Comparison of ENCODE assay signal across 32 mouse cellular contexts in the genomic region with DNA sequence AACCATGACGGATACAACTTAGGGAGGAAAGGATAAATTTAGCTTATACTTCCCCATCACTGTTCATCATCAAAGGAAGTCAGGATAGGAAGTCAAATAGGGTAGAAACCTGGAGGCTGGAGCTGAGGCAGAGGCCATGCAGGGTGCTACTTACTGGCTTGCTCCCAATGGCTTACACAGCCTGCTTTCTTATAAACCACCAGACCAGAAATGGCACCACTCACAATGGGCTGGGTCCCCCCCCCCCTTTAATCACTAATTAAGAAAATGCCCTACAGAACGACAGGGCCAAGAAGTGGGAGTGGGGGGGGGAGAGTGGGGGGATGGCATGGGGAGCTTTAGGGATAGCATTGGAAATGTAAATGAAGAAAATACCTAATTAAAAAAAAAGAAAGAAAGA.
DNase-seq lines count a peak whose midpoint lies in the region; ATAC-seq lines count a peak whose summit lies in the region.
"Had no signal": no experiment of that assay in that cellular context is flagged by ENCODE, and none has a peak within 500 bp of the region (broad histone marks: within the 10 kb centered on the region; RNA-seq: fewer than 3 reads in every experiment).

No protein-coding gene starts in this region.

- H3K4me3 ChIP-seq in forebrain, embryonic 12.5 days (replicated peaks) = no peak overlapping the region
- H3K4me3 ChIP-seq in forebrain, embryonic 10.5 days = no peak overlapping the region
- H3K4me3 ChIP-seq in forebrain, embryonic 15.5 days = no peak overlapping the region
- no peak overlapping the region for H3K4me3 ChIP-seq in intestine, embryonic 16.5 days (ENCODE audit: low read length)
- no peak overlapping the region for H3K4me3 ChIP-seq in midbrain, embryonic 10.5 days
- H3K4me3 ChIP-seq: embryonic facial prominence, embryonic 10.5 days; embryonic facial prominence, embryonic 13.5 days; erythroblast, embryonic 14.5 days; gastrocnemius, adult 2 months; heart, embryonic 12.5 days; heart, embryonic 15.5 days had no signal

- peak; percentile 67; the same call in 1 of the 2 replicates for ATAC-seq in forebrain, embryonic 12.5 days (ENCODE audit: low FRiP score)
- peak; percentile 63 for ATAC-seq in forebrain, embryonic 15.5 days (replicated peaks)
- no peak for ATAC-seq in intestine, embryonic 16.5 days
- ATAC-seq: hindbrain, postnatal 0 days; inflammation-experienced regulatory T-cells, adult 6 months; intestine, postnatal 0 days; Patski had no signal

- no peaks in the 10 kb centered on the region for H3K36me3 ChIP-seq in forebrain, embryonic 12.5 days (replicated peaks)
- H3K36me3 ChIP-seq in forebrain, embryonic 10.5 days (replicated peaks) = no peaks in the 10 kb centered on the region
- H3K36me3 ChIP-seq in forebrain, embryonic 15.5 days = no peaks in the 10 kb centered on the region
- H3K36me3 ChIP-seq in intestine, embryonic 16.5 days (ENCODE audit: control insufficient read depth, insufficient read depth, low read length) = no peaks in the 10 kb centered on the region
- no peaks in the 10 kb centered on the region for H3K36me3 ChIP-seq in midbrain, embryonic 10.5 days
- H3K36me3 ChIP-seq: embryonic facial prominence, embryonic 10.5 days; embryonic facial prominence, embryonic 13.5 days; G1E; heart, embryonic 12.5 days; heart, embryonic 15.5 days had no signal

- no peaks in the 10 kb centered on the region for H3K4me1 ChIP-seq in forebrain, embryonic 12.5 days
- no peaks in the 10 kb centered on the region for H3K4me1 ChIP-seq in forebrain, embryonic 10.5 days
- H3K4me1 ChIP-seq in forebrain, embryonic 15.5 days = no peaks in the 10 kb centered on the region
- no peaks in the 10 kb centered on the region for H3K4me1 ChIP-seq in intestine, embryonic 16.5 days (ENCODE audit: control insufficient read depth, insufficient read depth, low read length)
- no peaks in the 10 kb centered on the region for H3K4me1 ChIP-seq in midbrain, embryonic 10.5 days
- H3K4me1 ChIP-seq: embryonic facial prominence, embryonic 10.5 days; embryonic facial prominence, embryonic 13.5 days; heart, embryonic 12.5 days; heart, embryonic 15.5 days had no signal

- H3K27ac ChIP-seq in forebrain, embryonic 12.5 days = no peak overlapping the region
- no peak overlapping the region for H3K27ac ChIP-seq in forebrain, embryonic 10.5 days
- no peak overlapping the region for H3K27ac ChIP-seq in forebrain, embryonic 15.5 days (replicated peaks)
- H3K27ac ChIP-seq in intestine, embryonic 16.5 days (ENCODE audit: low read length) = no peak overlapping the region
- H3K27ac ChIP-seq in midbrain, embryonic 10.5 days (replicated peaks) = no peak overlapping the region
- H3K27ac ChIP-seq: embryonic facial prominence, embryonic 10.5 days; embryonic facial prominence, embryonic 13.5 days; gastrocnemius, adult 2 months; heart, embryonic 15.5 days; hindbrain, embryonic 14.5 days; hindbrain, postnatal 0 days had no signal

- no peak for DNase-seq in forebrain, embryonic 10.5 days (ENCODE audit: extremely low spot score, low spot score)
- peak; percentile 0 for DNase-seq in retina, postnatal 1 day
- DNase-seq in midbrain, embryonic 10.5 days (ENCODE audit: low spot score) = no peak
- DNase-seq: adrenal gland, adult 2 months; adrenal gland, postnatal 14 days; B cell, adult 2 months; cerebellum, adult 11-12 months; cerebellum, adult 8-10 months; cerebellum, postnatal 10 days; cerebellum, postnatal 36 days; embryo, embryonic 11 days; gastrocnemius, adult 2 months; gastrocnemius, postnatal 14 days; heart, adult 11 months; heart, postnatal 14 days; heart, postnatal 4 days; kidney, adult 2 months had no signal

- H3K27me3 ChIP-seq in forebrain, embryonic 12.5 days = no peaks in the 10 kb centered on the region
- H3K27me3 ChIP-seq in forebrain, embryonic 10.5 days (ENCODE audit: poor library complexity, severe bottlenecking) = no peaks in the 10 kb centered on the region
- no peaks in the 10 kb centered on the region for H3K27me3 ChIP-seq in forebrain, embryonic 15.5 days
- H3K27me3 ChIP-seq in intestine, embryonic 16.5 days (replicated peaks; ENCODE audit: control insufficient read depth, insufficient read depth, low read length) = no peaks in the 10 kb centered on the region
- no peaks in the 10 kb centered on the region for H3K27me3 ChIP-seq in midbrain, embryonic 10.5 days (ENCODE audit: low read depth, poor library complexity, severe bottlenecking)
- H3K27me3 ChIP-seq: CH12.LX; embryonic facial prominence, embryonic 13.5 days; heart, embryonic 12.5 days; heart, embryonic 15.5 days had no signal

- H3K9ac ChIP-seq in forebrain, embryonic 12.5 days = no peak overlapping the region
- no peak overlapping the region for H3K9ac ChIP-seq in forebrain, embryonic 15.5 days (replicated peaks)
- H3K9ac ChIP-seq in intestine, embryonic 16.5 days (ENCODE audit: low read depth, low read length) = no peak overlapping the region
- H3K9ac ChIP-seq: embryonic facial prominence, embryonic 13.5 days; heart, embryonic 12.5 days; heart, embryonic 15.5 days; hindbrain, embryonic 14.5 days had no signal

- H3K4me2 ChIP-seq in forebrain, embryonic 12.5 days = no peak overlapping the region
- H3K4me2 ChIP-seq in forebrain, embryonic 15.5 days (replicated peaks) = no peak overlapping the region
- H3K4me2 ChIP-seq in intestine, embryonic 16.5 days (ENCODE audit: low read depth, low read length) = no peak overlapping the region
- H3K4me2 ChIP-seq: embryonic facial prominence, embryonic 13.5 days; heart, embryonic 12.5 days; heart, embryonic 15.5 days; hindbrain, embryonic 14.5 days had no signal

- WGBS in forebrain, embryonic 12.5 days = 43% methylated on average over 2 of the region's 2 CpGs
- WGBS in forebrain, embryonic 10.5 days = 61% methylated on average over 2 of the region's 2 CpGs
- WGBS in forebrain, embryonic 15.5 days = 47% methylated on average over 2 of the region's 2 CpGs
- 58% methylated on average over 2 of the region's 2 CpGs for WGBS in intestine, embryonic 16.5 days
- 79% methylated on average over 2 of the region's 2 CpGs for WGBS in midbrain, embryonic 10.5 days

- no peaks in the 10 kb centered on the region for H3K9me3 ChIP-seq in forebrain, embryonic 12.5 days
- no peaks in the 10 kb centered on the region for H3K9me3 ChIP-seq in forebrain, embryonic 10.5 days
- H3K9me3 ChIP-seq in forebrain, embryonic 15.5 days = no peaks in the 10 kb centered on the region
- no peaks in the 10 kb centered on the region for H3K9me3 ChIP-seq in intestine, embryonic 16.5 days (ENCODE audit: control insufficient read depth, low read length)
- H3K9me3 ChIP-seq in midbrain, embryonic 10.5 days (replicated peaks) = no peaks in the 10 kb centered on the region
- H3K9me3 ChIP-seq: embryonic facial prominence, embryonic 10.5 days; embryonic facial prominence, embryonic 13.5 days; G1E; heart, embryonic 12.5 days; heart, embryonic 15.5 days had no signal
